Mouse (Mus musculus) kidney, postnatal 10 days (tissue): Measurements from ENCODE around the gene Nr2c2ap.

Source experiments
- DNase-seq: peaks from one replicate; pipeline ENCODE4 v3.0.0; 2021; ENCODE audit warnings: mixed read lengths

Nr2c2ap gene

DNA sequence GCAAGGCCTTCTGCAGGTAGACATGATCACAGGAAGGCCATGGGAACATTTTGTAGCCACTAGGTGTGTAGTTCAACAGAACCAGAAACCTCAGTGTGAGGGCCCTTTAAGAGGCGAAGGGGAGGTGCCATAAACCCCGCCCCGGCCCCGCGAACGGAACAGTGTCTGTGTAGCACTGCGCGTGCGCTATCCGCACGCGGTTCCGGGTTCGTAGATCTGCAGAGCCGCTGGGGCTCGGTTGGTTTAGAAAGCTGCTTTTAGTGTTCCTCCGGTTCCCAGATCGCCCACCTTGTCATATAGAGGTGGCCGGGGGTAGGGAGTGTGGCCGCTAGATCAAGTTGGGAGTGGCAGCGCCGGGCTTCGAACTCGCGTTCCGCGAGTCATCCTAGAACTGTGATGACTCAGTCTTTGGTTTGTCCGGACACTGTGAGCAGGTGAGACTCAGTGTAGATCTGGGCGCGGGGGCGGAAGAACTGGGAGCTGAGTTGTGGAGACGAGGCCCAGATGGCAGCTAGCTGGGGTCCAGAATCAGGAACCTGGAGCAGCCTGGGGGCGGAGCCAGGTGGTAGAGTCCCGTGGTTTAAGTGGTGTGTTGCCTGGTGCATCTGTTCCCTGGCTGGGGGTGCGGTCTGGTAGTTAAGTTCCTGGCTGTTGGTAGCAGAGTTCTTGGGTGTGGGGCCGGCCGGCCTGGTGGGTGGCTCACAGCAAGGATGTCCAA is at the start of gene Nr2c2ap:
Nr2c2ap (plus strand) TSS at position 168 of the 718 bp plus-strand sequence.
- peak; percentile 91 for DNase-seq

DNA sequence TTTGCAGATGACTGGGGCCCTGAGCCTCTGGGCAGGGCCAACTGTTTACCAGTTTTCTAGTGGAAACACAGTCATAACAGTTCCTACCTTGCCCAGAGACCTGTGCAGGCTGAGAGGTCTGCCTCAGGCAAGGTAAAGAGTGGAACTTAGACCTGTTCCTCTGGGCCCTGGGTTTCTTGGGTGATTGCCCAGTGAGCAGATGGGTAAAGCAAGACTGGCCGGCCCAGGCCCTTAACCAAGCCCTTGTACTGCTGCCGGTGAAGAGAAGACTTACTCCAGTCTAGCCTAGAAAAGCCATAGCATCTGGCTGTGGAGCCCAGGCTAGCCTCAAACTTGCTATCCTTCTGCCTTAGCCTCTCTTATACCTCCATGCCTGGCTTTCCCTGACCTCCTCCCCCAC is 49.2 kb upstream of the Nr2c2ap start:
- DNase-seq, result no peak

DNA sequence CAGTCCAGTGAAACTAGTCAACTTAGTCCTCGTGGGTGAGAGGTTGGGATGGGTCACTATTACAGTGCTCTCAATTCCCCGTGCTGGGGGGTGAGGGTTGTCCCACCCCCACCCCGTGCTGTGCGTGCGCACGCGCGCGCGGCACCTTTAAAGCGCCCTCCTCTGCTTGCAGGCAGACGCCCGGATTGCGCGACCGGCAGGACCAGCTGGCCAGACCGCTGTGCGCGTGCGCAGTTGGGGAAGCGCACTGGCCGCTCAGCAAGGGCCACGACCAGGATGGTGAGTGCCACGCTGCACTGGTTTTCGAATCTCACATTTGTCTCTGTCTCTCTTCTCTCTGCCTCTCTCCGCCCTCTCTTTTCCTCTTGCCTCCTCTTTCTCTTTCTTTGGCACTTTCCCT is 47.8 kb upstream of the Nr2c2ap start, which contains the start of gene Hapln4:
Hapln4 (plus strand) TSS at position 173 of the 400 bp plus-strand sequence.
- DNase-seq, result peak; percentile 67

DNA sequence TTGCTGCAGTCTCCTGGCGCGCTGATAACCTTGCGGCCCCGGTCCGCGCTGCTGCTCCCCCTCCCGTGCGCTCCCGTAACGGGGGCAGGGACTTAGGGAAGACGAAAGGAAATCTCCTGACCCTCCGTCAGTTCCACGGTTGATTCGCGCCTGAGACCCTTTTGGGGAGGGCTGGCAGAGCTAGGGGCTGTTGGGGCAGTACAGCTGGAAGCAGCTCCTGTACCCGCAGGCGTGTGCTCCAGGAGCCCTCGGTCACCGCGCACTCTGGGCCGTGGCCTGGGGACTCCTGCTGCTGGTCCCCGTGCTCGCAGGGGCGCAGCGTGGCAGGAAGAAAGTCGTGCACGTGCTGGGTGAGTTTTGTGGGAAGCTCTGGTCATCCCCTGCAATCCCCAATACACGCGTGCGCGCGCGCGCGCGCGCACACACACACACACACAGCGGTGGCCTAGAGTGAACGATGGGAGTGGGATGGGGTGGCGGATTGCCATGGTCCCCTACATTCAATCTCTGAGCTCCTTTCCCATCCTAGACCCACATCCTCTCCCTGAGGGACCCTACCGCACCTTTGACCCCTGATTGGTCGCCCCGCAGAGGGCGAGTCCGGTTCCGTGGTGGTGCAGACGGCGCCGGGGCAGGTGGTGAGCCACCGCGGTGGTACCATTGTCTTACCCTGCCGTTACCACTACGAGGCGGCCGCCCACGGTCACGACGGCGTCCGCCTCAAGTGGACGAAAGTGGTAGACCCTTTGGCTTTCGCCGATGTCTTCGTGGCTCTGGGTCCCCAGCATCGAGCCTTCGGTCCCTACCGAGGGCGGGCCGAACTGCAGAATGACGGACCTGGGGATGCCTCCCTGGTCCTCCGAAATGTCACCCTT is 46.7 kb upstream of the Nr2c2ap start:
- DNase-seq, result peak; percentile 15

DNA sequence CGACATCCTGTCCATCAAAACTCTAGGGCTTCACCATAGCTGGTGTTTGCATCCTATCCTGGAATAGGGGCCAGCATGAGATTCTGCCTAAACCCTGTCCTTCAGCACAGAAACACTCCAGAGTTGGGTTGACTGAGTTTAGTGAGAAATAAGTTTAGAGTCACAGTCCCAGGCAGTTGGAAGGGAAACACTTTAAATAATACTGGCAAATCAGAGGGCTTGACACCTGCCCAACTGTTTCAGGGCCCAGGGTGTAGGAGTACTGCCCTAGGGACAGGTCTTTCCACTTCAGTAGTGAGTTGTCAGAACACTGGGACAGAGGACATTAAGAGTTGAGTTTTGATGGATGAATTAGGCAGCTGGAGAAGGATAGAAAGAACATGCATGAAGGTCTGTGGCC is 45.0 kb upstream of the Nr2c2ap start:
- DNase-seq, result no peak

DNA sequence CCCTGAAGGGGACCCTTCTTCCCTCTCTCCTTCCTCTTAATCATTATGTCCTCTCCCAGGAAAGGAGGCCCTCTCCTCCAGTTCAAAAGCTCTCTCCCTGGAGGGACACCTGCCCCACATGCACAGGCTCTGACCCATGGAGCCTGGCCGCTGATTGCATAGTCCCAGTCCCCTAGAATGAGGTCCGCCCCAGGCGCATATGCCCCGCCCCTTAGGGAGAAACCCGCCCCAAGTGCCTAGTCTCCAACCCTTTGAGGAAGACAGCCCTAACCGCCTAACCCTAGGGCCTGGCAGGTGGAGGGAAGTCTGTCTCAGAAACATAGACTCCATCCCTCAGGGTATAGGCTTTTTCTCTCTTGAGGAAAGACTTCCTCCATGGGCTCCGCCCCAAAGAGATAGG is 43.9 kb upstream of the Nr2c2ap start:
- DNase-seq, result no peak

DNA sequence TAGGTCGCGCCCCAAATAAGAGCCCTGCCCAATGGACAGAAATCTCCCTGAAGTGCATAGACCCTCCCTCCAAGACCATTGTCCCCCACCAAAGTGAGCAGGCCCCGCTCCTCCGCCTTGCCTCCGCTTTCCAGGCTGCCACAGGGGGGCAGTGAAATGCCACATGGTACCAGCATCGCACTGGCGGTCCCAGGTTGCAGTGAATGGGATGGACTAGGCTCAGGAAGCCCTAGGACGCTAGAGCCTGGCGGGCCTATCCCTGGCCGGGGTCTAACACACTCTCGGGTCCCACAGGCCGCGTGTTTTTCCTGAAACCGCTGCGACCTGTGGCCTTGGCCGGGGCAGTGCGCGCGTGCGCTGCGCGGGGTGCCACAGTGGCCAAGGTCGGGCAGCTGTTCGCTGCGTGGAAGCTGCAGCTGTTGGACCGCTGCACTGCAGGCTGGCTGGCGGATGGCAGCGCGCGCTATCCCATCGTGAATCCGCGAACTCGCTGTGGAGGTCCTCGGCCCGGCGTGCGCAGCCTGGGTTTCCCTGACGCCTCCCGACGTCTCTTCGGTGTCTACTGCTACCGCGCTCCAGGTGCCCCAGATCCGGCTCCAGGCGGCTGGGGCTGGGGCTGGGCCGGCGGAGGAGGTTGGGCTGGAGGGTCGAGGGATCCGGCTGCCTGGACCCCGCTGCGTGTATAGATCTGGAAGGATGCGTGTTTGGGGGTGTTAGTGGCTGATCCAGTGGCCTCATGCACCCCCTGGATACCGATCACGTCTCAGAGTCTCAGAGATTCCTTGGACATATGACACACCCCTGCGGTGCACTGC is 43.1 kb upstream of the Nr2c2ap start:
- peak; percentile 61 for DNase-seq

DNA sequence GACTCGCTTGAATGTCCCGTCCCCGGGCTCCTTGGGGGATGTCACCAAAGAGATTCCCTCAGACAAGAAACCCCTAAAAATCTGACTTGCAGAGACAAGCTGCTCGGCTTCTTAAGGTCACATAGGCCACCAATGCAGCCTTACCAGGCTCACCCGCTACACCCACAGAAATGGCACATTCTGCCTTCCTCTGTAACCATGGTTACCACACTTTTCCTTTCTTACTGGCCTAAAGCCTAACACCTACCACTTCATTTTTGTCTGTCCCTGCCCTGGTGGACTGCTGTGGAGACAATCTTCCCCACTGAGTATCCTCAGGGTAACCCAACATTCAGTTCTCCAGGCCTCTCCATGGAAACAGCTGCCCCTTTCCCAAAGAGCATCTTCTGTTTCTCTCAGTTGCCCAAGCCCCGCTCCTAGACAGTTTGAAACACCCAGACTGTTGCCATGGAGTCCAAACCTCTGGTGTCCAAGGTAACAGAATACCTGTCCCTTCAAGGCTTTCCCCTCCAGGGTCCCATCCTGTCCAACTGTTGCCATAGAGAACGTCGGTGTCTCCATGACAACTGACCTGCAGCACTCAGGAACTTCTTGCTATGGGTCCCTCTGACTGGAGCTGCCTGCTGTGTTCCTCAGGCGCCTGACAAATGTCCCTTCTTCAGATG is 41.7 kb upstream of the Nr2c2ap start:
- no peak for DNase-seq

DNA sequence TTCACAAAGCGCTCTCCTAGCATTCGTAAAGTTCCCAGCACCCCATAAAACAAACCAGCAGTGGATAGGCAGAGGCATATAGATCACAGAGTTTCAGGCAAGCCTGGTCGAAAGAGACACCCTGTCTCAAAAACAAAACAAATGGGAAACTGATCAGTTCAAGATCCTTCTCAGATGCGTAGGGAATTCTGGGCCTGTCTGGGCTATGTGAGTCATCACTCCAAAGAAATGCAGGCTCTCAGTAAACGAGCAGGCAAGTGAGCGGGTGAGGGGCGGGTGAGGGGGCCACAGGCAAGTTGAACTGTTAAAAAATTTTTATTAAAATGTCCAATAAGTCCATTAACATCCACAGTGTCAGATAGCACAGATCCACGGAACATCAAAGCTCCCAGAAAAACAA is 38.3 kb upstream of the Nr2c2ap start:
- DNase-seq, result no peak

DNA sequence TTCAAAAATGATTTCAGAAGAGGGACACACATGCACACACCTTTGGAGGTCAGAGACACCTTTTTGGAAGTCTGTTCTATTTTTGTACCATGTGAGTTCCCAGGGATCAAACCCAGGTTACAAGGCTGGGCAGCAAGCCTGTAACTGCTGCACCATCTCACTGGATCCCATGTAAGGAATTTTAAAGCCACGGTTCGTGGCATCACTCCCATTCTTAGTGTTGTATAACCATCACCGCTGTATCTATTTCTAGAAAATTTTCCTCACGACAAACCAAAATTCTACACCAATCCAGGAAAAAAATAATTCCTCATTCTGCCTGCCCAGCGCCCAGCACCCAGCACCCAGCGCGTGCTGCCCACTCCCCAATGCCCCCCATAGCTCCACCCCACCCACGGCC is 31.9 kb upstream of the Nr2c2ap start:
- no peak for DNase-seq

DNA sequence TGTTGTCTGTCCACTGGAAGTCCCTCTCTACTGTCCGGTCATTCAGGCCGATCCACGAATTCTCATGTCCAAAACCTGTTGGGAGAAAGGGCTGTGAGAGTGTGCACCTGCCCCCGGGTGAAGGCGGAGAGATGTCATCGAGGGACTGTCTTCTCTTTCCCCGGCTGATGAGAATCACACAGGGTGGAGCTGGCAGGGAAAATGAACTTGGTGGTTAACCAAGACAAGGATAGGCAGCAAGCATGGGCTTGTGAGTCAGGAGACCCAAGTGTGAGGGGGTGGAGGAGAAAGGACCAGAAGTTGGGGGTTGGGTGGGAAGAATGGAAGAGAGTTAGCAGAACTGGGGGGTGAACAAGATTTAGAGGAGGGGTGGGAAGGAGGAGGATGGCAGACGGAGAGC is 30.9 kb upstream of the Nr2c2ap start:
- no peak for DNase-seq

DNA sequence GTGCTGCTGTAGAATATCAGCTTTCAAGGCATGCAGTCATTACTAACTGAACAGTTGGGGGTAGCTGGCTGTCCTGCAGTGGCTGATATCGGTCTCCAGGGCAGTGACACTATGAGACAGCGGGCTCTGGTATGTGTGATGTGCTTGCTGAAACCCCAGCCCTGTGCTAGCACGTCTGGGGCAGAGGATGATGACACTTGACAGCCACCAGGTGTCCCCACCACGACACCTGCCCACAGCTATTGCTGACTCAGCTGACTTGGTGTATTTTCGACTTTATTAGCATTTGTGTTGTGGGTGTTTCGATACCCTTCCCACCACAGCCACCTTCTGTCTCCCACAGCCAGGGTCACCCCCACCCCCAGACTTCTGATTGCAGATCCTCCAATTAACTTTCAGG is 26.6 kb upstream of the Nr2c2ap start:
- peak; percentile 57 for DNase-seq

DNA sequence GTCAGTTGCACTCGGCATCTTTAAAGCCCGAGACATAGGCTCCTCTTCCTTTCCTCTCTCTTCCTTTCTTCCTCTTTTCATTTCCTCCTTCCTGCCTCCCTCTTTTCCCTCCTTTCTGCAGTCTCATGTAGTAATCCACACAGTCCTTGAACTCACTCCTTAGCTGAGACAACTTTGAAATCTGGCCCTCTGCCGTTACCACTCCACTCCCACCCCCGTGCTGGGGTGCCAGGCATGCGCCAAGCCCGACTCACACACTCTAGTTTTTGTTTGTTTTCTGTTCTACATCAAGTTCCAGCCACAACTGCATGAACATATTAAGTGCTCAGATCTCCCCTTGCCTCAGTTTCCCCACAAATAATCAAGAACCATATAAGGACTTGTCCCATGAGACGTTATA is 26.2 kb upstream of the Nr2c2ap start:
- no peak for DNase-seq

DNA sequence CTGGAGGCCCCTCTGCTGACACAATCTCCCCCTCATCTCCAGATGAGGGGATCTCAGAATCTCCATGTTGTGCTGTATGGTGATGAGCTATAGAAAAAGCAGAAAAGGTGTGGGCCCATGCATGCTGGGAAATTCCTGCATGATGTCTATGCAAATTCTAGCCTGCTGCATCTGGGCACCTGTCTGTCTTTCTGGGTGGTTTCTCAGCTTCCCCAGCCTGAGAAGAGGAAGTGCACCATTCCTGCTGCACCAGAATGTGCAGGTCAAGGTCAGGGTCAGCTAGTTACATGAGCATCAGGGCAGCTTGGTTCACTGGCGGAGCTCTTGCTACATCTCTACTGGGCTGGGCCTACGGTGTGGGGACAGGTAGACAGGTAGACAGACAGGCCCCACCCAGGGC is 20.7 kb upstream of the Nr2c2ap start:
- no peak for DNase-seq

DNA sequence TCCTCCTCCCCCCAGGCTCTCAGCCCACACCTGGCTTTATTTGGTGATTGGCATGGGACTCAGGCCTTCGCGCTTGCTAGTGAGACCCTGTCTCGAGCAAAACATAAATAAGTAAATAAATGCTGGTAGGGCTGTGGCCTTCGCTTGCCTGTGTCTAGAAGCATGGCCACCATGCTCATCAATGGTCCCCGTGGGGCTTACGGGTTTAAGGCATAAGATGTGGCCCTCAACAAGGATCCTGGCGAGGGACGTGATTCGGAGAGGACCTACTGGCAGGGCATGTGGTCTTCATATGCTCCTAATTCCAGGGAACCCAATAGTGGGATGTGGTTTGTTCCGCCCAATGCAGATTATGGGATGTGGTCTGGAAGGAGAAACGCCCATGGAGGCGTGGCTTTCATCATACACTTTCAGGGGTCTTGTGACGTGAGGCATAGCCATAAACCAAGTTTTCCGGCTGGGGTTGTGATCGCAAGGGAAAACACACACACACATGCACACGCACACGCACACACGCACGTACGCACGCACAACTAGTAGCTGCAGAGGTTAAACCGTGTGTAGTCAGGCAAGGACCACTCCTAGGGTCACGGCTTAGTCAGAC is 19.8 kb upstream of the Nr2c2ap start:
- no peak for DNase-seq

DNA sequence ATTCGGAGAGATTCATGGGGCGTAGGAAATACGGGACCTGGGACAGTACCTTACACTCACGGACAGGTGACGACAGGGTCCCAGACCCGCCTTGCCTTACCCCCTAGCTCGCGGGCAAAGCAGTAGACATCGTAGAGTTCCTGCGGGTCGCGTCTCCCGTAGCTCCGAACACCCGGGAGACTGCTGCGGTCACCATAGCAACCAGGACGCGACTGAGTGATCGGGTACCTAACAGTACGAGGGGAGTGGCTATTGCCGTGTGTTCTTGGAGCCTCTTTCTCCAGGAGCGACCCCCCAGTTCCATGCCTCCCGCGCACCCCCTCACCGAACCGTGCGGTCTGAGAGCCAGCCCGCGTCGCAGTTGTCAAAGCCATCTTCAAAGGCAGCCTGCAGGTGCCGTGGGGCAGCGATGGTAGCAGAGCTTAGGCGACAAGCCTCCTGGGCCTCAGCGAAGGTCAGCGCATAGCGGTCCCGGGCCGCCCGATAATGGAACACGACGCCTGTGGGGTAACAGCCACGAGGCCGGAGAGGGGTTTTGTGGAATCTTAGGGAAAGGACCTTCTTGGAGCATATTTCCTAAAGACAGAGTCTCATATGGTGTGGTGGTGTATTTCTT is 18.6 kb upstream of the Nr2c2ap start:
- DNase-seq, result no peak

DNA sequence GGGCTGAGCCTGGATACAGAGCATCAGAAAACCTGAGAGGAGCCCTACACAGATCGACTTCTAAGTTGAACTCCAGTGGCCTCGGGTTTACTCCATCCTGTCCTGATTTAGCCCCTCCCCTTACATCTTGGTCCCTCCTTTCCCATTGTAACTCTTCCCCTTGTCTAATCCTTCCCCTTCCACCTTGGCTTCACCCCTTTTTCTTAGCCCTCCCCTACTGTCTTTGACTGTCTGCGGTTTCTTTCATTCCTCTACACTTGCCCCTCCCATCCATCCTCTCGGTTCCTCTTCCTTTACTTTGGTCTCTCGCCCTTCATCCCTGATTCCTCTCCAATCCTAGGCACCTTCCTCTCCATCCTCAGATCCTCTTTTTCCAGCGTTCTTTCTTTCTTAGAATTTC is 16.6 kb upstream of the Nr2c2ap start:
- DNase-seq, result no peak

DNA sequence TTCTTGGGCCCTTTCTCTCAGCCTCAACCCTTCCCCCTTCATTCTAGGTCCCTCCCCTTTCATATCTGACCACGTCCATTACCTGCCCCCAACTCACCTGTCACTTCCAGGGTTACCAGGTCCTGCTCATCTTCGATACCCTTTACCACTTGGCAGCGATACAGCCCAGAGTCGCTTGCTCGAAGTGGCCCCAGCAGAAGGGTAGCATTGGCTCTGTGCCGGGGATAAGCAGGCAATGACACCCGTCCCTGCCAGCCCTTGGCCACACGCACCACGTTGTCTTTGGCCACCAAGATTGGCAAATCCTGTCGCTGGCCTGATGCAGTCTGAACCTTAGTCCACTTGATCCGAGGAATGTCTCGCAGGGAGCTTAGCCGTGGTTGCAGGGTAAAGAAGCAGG is 16.2 kb upstream of the Nr2c2ap start:
- no peak for DNase-seq

DNA sequence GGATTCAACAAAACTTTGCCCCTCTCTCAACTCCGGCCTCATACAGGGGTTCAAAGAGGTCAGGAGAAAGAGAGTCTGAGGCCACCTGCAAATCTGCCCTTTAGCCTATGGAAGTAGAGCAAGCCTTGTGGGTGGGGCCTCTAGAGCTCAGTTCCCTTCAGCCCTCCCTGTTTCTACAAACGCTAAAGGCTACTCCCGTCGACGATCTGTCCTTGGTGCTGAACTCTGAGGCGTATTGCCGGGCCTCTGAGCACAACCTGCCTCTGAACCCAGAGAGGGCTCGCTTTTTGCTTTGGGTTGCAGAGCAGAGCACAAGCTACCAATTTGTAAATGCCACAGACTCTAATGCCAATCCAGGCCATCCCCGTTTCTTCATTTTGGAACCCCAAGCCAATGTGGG is 13.5 kb upstream of the Nr2c2ap start:
- DNase-seq, result peak; percentile 66

DNA sequence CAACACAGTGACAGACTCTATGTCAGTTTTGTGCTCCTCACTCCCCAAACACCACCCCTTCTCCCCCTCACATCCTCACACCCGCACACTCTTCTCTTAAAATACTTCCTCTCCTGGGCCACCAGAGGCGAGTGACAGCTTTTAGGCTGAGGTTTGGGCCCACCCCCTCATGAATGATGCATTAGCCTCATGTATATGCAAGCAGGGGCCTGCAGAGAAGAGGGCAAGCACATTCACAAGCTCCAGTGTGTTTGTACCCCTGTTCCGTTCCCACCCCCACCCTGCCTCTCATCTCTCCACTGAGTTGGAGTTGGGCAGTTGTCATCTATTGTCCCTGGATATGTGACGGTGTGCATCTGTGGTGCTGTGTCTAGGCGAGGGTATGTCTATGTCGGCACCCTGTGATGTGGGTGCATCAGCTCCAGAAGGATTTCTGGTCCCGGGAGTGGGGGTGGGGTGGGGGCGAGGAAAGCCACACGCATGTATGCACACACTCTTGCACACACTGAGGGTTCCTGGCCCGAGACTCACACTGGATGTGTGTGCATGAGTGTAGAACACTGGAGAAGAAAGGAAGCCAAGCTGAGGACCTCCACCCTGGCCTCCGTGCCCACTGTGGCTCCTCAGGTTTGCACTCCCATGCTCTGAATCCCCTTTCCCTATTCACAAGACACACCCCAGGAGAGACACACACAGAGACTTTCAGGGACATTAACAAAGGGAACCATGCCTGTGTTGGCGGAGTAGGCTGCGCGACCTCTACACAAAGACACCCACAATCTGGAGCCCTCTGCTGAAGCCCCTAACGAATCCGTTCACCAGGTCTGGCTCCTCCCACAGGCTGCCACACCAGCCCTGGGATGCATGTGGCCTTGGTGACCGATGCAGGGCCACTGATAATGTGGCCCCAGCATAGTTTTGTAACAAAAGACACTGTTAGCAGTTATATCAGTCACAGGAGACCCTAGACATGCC is 12.1 kb upstream of the Nr2c2ap start:
- no peak for DNase-seq

DNA sequence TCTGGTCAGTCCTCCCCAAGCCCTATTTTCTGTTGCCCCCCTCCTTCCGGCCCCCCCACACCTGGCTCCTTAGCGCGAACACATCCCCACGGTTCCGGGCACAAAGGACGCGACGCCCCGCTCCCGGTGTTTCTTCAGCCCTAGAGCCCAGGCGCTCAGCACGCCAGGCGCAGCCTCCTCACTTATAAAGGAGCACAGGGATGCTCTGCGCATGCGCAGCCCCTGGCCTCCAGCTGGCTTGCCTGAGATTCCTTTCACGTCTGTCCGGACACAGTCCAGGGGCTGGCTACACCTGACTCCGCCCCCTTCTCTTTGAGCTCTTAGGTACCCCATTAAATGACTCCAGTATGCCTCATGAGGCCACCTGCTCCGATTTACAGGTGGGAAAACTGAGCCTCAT is 10.5 kb upstream of the Nr2c2ap start, which contains the start of gene Ncan:
Ncan (minus strand) TSS at position 207 of the 400 bp plus-strand sequence.
- DNase-seq, result peak; percentile 85
